Mouse (Mus musculus): ENCODE measurements around the gene Acad12. TPM values are rescaled to one million over a fixed set of nuclear protein-coding genes. Genes with fewer than 3 reads are reported as not detected.

Gene Acad12
- polyA plus RNA-seq, 1 experiment from 2014 or later: 1.7 TPM

DNA sequence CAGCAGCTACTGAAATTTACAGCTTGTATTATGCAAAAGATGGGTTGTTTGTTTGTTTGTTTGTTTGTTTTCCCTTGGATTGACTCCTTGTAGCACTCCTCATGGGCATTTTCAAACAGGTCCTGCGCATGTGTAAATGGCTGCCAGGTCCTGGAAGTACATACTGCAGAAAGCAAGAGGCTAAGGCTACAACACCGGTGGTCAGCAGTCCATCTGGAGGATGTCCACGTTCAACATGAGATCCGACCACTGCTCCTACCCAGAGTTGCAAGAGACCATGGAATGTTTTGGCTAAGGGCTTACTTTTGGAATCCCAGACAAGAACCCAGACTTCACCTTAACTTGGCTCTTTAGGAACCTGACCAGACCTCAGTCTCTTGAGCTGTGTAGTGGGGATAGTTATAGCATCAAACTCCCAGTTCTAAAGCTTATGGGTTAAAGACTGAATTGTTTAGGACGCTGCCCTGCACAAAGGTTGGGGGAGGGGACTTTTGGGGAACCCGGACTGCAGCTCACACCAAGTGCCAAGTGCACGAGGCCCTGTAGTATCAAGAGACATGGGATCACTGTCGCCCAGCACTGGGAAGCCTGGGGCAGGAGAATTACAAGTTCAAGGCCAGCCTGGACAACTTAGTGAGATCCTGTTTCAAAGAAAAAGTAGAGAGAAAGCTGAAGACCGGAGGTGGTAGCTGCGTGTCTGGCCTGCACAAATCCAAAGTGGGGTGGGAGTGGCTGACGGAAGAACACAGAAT is 26.5 kb downstream of the Acad12 start:
- Histone ChIP-seq H3K36me3 (no peaks in the 10 kb centered on the region), H3K27me3 (0 out of 2 replicates have a peak, but pooled peaks cover 7% of the 10 kb centered on the region), H3K4me3 (peak overlapping the region; percentile 68), H3K9me3 (no peaks in the 10 kb centered on the region), H3K4me2 (peak overlapping the region; percentile 95), H3K27ac (no peak overlapping the region), H3K4me1 (replicated peaks) (peaks cover 30% of the 10 kb centered on the region), H3K9ac (no peak overlapping the region)
- ATAC-seq (ENCODE audit: low FRiP score): no peak
- WGBS: 69% methylated on average over 11 of the region's 11 CpGs

GRCm38 (mm10) chr5:121591417-121592063 is 27.2 kb downstream of the Acad12 start:
- Histone ChIP-seq H3K9me3 (no peaks in the 10 kb centered on the region), H3K4me3 (no peak overlapping the region), H3K4me2 (peak overlapping the region; percentile 95; the same call in 1 of the 2 replicates), H3K4me1 (replicated peaks) (peaks cover 30% of the 10 kb centered on the region), H3K27me3 (0 out of 2 replicates have a peak, but pooled peaks cover 7% of the 10 kb centered on the region), H3K36me3 (no peaks in the 10 kb centered on the region), H3K27ac (no peak overlapping the region), H3K9ac (no peak overlapping the region)
- ATAC-seq (ENCODE audit: low FRiP score): no peak
- WGBS: 77% methylated on average over 11 of the region's 11 CpGs

DNA sequence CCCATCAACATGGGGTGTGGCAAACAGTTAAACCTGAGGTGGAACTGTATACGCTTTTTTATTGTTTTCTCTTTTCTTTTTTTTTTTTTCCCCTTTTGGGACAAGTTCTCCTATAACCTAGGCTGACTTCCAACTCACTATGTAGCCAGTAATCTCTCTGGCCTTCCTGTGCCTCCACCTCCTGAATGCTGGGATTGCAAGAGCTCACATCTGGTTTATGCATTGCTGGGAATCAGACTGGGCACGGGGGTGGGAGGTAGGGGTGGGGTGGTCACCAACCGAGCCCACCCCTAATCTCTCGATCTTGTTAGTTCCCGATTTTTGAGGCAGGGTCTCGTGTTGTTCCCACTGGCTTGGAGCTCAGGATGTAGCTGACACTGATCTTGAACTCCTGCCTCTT is 28.8 kb downstream of the Acad12 start:
- no peak overlapping the region for H3K27ac ChIP-seq
- H3K4me2 ChIP-seq: no peak overlapping the region
- no peak overlapping the region for H3K9ac ChIP-seq
- peaks cover 30% of the 10 kb centered on the region for H3K4me1 ChIP-seq (replicated peaks)
- H3K4me3 ChIP-seq: no peak overlapping the region
- H3K9me3 ChIP-seq: no peaks in the 10 kb centered on the region
- H3K36me3 ChIP-seq: no peaks in the 10 kb centered on the region
- ATAC-seq (ENCODE audit: low FRiP score): no peak
- 90% methylated on average over 6 of the region's 6 CpGs for WGBS
- H3K27me3 ChIP-seq: 0 out of 2 replicates have a peak, but pooled peaks cover 7% of the 10 kb centered on the region

- no peak overlapping the region for H3K4me3 ChIP-seq
- no peaks in the 10 kb centered on the region for H3K9me3 ChIP-seq
- no peak overlapping the region for H3K27ac ChIP-seq
- H3K9ac ChIP-seq: no peak overlapping the region
- no peaks in the 10 kb centered on the region for H3K36me3 ChIP-seq
- ATAC-seq (ENCODE audit: low FRiP score): no peak
- 79% methylated on average over 6 of the region's 6 CpGs for WGBS
- peaks cover 12% of the 10 kb centered on the region; the same call in 1 of the 2 replicates for H3K4me1 ChIP-seq (replicated peaks)
- no peaks in the 10 kb centered on the region for H3K27me3 ChIP-seq
- no peak overlapping the region for H3K4me2 ChIP-seq
Observed at GRCm38 (mm10) chr5:121586400-121587039, 32.2 kb downstream of the Acad12 start.

- H3K9me3 ChIP-seq: no peaks in the 10 kb centered on the region
- H3K9ac ChIP-seq: no peak overlapping the region
- no peak overlapping the region for H3K27ac ChIP-seq
- no peak for ATAC-seq (ENCODE audit: low FRiP score)
- 80% methylated on average over 5 of the region's 5 CpGs for WGBS
- peaks cover 2% of the 10 kb centered on the region; the same call in 1 of the 2 replicates for H3K36me3 ChIP-seq
- H3K4me3 ChIP-seq: no peak overlapping the region
- H3K4me2 ChIP-seq: no peak overlapping the region
- no peaks in the 10 kb centered on the region for H3K27me3 ChIP-seq
- 0 out of 2 replicates have a peak, but pooled peaks cover 8% of the 10 kb centered on the region for H3K4me1 ChIP-seq (replicated peaks)
Observed at GRCm38 (mm10) chr5:121585699-121586098, 33.0 kb downstream of the Acad12 start.

- WGBS: 96% methylated on average over 10 of the region's 10 CpGs
Observed at GRCm38 (mm10) chr5:121585005-121585404, 33.7 kb downstream of the Acad12 start.

GRCm38 (mm10) chr5:121583765-121584501 is 34.8 kb downstream of the Acad12 start:
- H3K27me3 ChIP-seq: no peaks in the 10 kb centered on the region
- ATAC-seq (ENCODE audit: low FRiP score): no peak
- no peak overlapping the region for H3K9ac ChIP-seq
- H3K4me3 ChIP-seq: no peak overlapping the region
- no peak overlapping the region for H3K4me2 ChIP-seq
- peaks cover 20% of the 10 kb centered on the region for H3K36me3 ChIP-seq
- 0 out of 2 replicates have a peak, but pooled peaks cover 8% of the 10 kb centered on the region for H3K4me1 ChIP-seq (replicated peaks)
- H3K9me3 ChIP-seq: no peaks in the 10 kb centered on the region
- 59% methylated on average over 12 of the region's 12 CpGs for WGBS
- no peak overlapping the region for H3K27ac ChIP-seq

More at GRCm38 (mm10) chr5:121585005-121585404, 33.7 kb downstream of the Acad12 start:
- Histone ChIP-seq H3K27ac (no peak overlapping the region), H3K4me3 (no peak overlapping the region), H3K4me1 (replicated peaks) (0 out of 2 replicates have a peak, but pooled peaks cover 8% of the 10 kb centered on the region), H3K9ac (no peak overlapping the region), H3K27me3 (no peaks in the 10 kb centered on the region), H3K9me3 (no peaks in the 10 kb centered on the region), H3K36me3 (peaks cover 9% of the 10 kb centered on the region), H3K4me2 (no peak overlapping the region)
- no peak for ATAC-seq (ENCODE audit: low FRiP score)

DNA sequence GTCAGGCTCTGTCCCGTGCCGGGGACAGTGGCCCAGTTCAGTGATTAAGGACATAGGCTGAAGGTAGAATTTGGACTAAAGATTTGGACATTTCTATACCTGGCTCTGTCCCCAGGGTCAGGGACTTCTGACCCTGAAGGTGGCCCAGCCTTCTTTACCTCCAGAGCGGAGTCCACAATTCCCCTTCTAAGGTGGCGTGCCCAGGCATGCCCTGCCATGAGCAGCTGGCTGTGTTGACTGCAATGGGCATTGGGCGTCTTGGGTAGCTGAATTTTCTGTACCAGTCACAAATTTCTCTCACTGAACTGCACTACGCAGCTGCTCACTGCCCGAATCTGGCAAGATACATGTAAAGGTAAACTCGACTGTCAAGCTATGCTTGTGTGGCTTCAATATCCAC is 36.8 kb downstream of the Acad12 start:
- Histone ChIP-seq H3K27ac (no peak overlapping the region), H3K4me1 (replicated peaks) (0 out of 2 replicates have a peak, but pooled peaks cover 8% of the 10 kb centered on the region), H3K9ac (no peak overlapping the region), H3K36me3 (peaks cover 36% of the 10 kb centered on the region), H3K4me3 (no peak overlapping the region), H3K4me2 (no peak overlapping the region), H3K9me3 (no peaks in the 10 kb centered on the region), H3K27me3 (no peaks in the 10 kb centered on the region)
- 93% methylated on average over 8 of the region's 8 CpGs for WGBS
- no peak for ATAC-seq (ENCODE audit: low FRiP score)

DNA sequence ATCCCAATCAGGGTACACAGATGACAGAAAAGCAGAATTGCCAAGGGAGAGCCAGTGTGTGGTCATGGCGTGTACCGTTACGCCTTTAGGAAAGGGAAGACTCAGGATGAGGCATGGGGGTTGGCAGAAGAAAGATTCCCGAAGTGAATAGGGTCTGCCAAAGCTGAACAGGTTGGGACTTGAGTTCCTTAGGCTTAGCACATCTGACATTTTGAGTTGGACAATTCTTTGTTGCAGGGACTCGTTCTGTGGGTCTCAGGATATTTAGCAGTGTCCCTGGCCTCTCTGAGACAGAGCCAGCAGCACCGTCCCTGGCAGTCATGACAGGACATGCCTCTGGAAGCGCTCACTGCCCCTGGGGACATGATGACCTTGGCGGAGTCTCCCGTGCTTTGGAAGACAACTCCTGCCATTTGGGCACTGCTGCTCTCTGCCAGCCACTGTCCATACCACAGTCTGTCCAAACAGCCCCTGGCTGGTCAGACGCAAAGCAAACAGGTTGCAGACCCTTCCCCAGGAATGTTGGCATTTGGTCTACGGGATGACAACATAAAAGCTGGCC is 41.7 kb downstream of the Acad12 start:
- H3K4me1 ChIP-seq (replicated peaks): no peaks in the 10 kb centered on the region
- peaks cover 72% of the 10 kb centered on the region for H3K36me3 ChIP-seq
- H3K4me3 ChIP-seq: no peak overlapping the region
- H3K27ac ChIP-seq: no peak overlapping the region
- no peak overlapping the region for H3K4me2 ChIP-seq
- WGBS: 88% methylated on average over 11 of the region's 11 CpGs
- H3K27me3 ChIP-seq: no peaks in the 10 kb centered on the region
- H3K9ac ChIP-seq: no peak overlapping the region
- no peaks in the 10 kb centered on the region for H3K9me3 ChIP-seq
- ATAC-seq (ENCODE audit: low FRiP score): no peak

- Histone ChIP-seq H3K9ac (no peak overlapping the region), H3K27ac (no peak overlapping the region), H3K36me3 (peaks cover 81% of the 10 kb centered on the region), H3K9me3 (no peaks in the 10 kb centered on the region), H3K27me3 (no peaks in the 10 kb centered on the region), H3K4me3 (no peak overlapping the region), H3K4me2 (no peak overlapping the region), H3K4me1 (replicated peaks) (no peaks in the 10 kb centered on the region)
- WGBS: 95% methylated on average over 11 of the region's 11 CpGs
- no peak for ATAC-seq (ENCODE audit: low FRiP score)
Observed at GRCm38 (mm10) chr5:121575867-121576266, 42.9 kb downstream of the Acad12 start.

DNA sequence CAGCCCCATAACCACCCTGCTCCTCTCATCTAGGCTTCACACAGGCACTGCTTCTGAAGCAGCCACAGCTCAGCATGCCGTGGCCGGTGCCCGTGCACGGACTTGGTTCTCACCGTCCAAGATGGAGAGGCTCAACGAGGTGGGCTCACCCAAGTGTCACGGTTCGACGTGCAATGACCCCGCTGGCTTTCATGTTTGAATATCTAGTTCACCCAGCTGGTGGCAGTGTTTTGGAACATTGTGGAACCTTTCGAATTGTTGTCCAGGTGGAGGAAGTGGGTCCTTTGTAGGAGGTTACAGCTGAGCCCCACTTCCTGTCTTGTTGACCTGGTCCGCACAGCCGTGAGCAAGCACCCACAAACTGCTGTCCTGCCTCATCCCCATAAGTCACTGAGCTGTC is 44.6 kb downstream of the Acad12 start:
- ATAC-seq (ENCODE audit: low FRiP score): no peak
- H3K9me3 ChIP-seq: no peaks in the 10 kb centered on the region
- H3K36me3 ChIP-seq: peaks cover 73% of the 10 kb centered on the region
- no peak overlapping the region for H3K27ac ChIP-seq
- H3K4me2 ChIP-seq: no peak overlapping the region
- no peaks in the 10 kb centered on the region for H3K4me1 ChIP-seq (replicated peaks)
- H3K27me3 ChIP-seq: no peaks in the 10 kb centered on the region
- no peak overlapping the region for H3K4me3 ChIP-seq
- H3K9ac ChIP-seq: no peak overlapping the region
- WGBS: 91% methylated on average over 13 of the region's 13 CpGs

Data from hindbrain, embryonic 13.5 days (tissue).